Mouse (Mus musculus) stomach, embryonic 15.5 days (tissue): ENCODE data around the gene Ugt1a9. TPM values are rescaled to one million over a fixed set of nuclear protein-coding genes. Genes with fewer than 3 reads are reported as not detected.
A peak's percentile ranks its signal among the peaks of the same experiment; 100 is the strongest.

Experiments used
- ATAC-seq: fragments of 200-750 bp; cut with Nextera tagmentation; 2 replicates; pipeline ENCODE4 v1.8.0; 2017; ENCODE audit warnings: low read depth, moderate number of reproducible peaks, moderate TSS enrichment; ENCODE audit not compliant: insufficient read depth, low FRiP score
- H3K27ac ChIP-seq: fragments of 300-500 bp; sonication (generic); 2 replicates; pipeline ENCODE4 v1.5.1; 2015; ENCODE audit warnings: mild to moderate bottlenecking, inconsistent platforms
- H3K27me3 ChIP-seq: fragments of 300-500 bp; sonication (generic); replicated peaks from 2 replicates; pipeline ENCODE4 v1.6.1; 2015; ENCODE audit warnings: inconsistent platforms
- H3K36me3 ChIP-seq: fragments of 300-500 bp; sonication (generic); 2 replicates; pipeline ENCODE4 v1.6.1; 2015; ENCODE audit warnings: inconsistent platforms
- H3K4me1 ChIP-seq: fragments of 300-500 bp; sonication (generic); 2 replicates; pipeline ENCODE4 v1.6.1; 2015; ENCODE audit warnings: inconsistent platforms
- H3K4me2 ChIP-seq: fragments of 300-500 bp; sonication (generic); 2 replicates; pipeline ENCODE4 v1.6.1; 2015; ENCODE audit warnings: mild to moderate bottlenecking, inconsistent platforms
- H3K4me3 ChIP-seq: fragments of 300-500 bp; sonication (generic); replicated peaks from 2 replicates; pipeline ENCODE4 v1.5.1; 2015; ENCODE audit warnings: inconsistent platforms
- H3K9ac ChIP-seq: fragments of 300-500 bp; sonication (generic); 2 replicates; pipeline ENCODE4 v1.6.1; 2015; ENCODE audit warnings: inconsistent platforms
- H3K9me3 ChIP-seq: fragments of 300-500 bp; sonication (generic); 2 replicates; pipeline ENCODE4 v1.6.1; 2016; ENCODE audit warnings: inconsistent platforms
- WGBS: fragments of 180-500 bp; shearing (Covaris S2); methylation state at CpG from one replicate; pipeline ENCODE4 v1.1.7; 2015; 5-methylcytosine and 5-hydroxymethylcytosine counted together
- polyA plus RNA-seq: library from polyadenylated mRNA; unstranded; fragments of >200 nt; fragmentation: Nextera tagmentation; extraction: Ambion mirVana; gene quantifications from 2 replicates; pipeline ENCODE4 v1.2.1, GENCODE M21; 2015

Gene Ugt1a9
- polyA plus RNA-seq, 1 experiment from 2014 or later: 1.7 TPM

- 76% methylated on average over 7 of the region's 7 CpGs for WGBS
Observed at GRCm38 (mm10) chr1:88200456-88200855, 129.9 kb downstream of the Ugt1a9 start, which contains the start of gene Ugt1a2. TSS of gene Ugt1a2 (plus strand) at chr1:88200601.

DNA sequence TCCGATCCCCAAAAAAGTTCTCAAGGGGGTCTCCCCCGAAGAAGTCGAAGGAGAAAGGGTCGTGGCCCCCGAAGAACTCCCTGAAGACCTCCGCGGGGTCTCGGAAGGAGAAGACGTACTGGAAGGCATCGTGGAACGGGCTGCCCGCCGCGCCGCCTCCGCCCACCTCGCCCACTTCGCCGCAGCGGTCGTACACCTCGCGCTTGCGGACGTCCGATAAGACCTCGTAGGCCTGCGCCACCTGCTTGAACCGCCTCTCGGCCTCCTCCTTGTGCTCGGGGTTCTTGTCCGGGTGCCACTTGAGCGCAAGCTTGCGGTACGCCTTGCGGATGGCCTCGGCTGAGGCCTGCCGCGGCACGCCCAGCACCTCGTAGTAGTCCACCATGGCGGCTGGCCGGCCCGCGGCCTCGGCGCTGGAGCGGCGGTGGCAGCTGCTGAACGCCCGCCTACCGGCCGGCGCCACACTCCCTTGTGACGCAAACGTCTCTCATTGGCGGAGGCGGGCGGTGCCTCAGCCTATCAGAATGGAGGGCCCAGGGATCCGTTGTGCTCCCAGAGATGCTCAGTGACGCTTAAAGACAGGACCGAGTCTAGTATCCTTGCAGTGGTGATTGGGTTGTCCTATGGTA lies 134.8 kb downstream of the Ugt1a9 start, which contains the start of gene Dnajb3:
TSS of gene Dnajb3 (minus strand) at position 489 of the 629 bp plus-strand sequence.
- Histone ChIP-seq H3K4me3 (peak within 1 kb of the TSS; percentile 48), H3K9me3 (no peaks in the 10 kb centered on the region), H3K27me3 (no peaks in the 10 kb centered on the region), H3K4me2 (peak within 1 kb of the TSS; percentile 86), H3K27ac (no peak within 1 kb of the TSS), H3K36me3 (no peaks in the 10 kb centered on the region), H3K9ac (peak within 1 kb of the TSS; percentile 26; the same call in 1 of the 2 replicates), H3K4me1 (peaks cover 5% of the 10 kb centered on the region; the same call in 1 of the 2 replicates)
- 7% methylated on average over 62 of the region's 62 CpGs for WGBS
- ATAC-seq: peak; percentile 93

More at GRCm38 (mm10) chr1:88200456-88200855, 129.9 kb downstream of the Ugt1a9 start, which contains the start of gene Ugt1a2:
- ATAC-seq: no peak
- no peak within 1 kb of the TSS for H3K4me2 ChIP-seq
- H3K9me3 ChIP-seq: no peaks in the 10 kb centered on the region
- H3K36me3 ChIP-seq: no peaks in the 10 kb centered on the region
- H3K4me3 ChIP-seq: no peak within 1 kb of the TSS
- H3K27me3 ChIP-seq: no peaks in the 10 kb centered on the region
- no peak within 1 kb of the TSS for H3K9ac ChIP-seq
- peaks cover 5% of the 10 kb centered on the region; the same call in 1 of the 2 replicates for H3K4me1 ChIP-seq
- no peak within 1 kb of the TSS for H3K27ac ChIP-seq

DNA sequence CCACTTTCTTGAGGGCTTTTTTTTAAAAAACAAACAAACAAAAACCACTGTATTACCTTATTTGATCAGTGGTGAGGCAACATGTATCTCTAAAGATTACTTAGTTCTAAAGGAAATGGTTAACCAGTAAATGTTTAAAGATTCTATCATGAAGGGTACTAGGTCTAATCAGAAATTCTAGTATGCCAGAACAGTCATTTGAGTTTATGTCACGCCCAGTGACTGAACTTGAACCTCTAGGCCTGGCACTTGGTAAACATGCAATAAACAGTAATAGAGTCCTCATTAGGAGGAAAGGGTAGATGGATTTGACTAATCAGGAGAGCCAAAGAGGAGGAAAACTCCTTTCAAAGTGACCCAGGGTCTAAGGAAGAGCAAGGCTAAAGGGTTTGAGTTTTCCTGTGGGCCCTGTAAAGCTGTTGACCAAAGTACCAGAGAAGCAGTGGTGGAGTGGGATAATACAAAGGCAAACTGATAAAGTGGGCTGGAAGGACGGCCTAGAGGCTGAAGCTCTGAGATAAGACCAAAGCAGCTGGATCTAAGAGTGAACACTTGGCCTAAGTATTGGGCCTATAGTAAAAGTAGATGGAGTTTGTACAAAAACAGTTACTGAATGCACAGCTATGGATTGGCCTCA lies 136.4 kb downstream of the Ugt1a9 start:
- peak; percentile 72; the same call in 1 of the 2 replicates for ATAC-seq
- Histone ChIP-seq H3K4me2 (no peak overlapping the region), H3K4me3 (no peak overlapping the region), H3K9me3 (no peaks in the 10 kb centered on the region), H3K36me3 (no peaks in the 10 kb centered on the region), H3K9ac (no peak overlapping the region), H3K27me3 (no peaks in the 10 kb centered on the region), H3K4me1 (peaks cover 5% of the 10 kb centered on the region; the same call in 1 of the 2 replicates), H3K27ac (no peak overlapping the region)
- 67% methylated on average over 2 of the region's 2 CpGs for WGBS

- 63% methylated on average over 8 of the region's 8 CpGs for WGBS
- H3K9ac ChIP-seq: no peak within 1 kb of the TSS
- H3K36me3 ChIP-seq: no peaks in the 10 kb centered on the region
- no peak within 1 kb of the TSS for H3K4me2 ChIP-seq
- H3K27ac ChIP-seq: no peak within 1 kb of the TSS
- no peaks in the 10 kb centered on the region for H3K4me1 ChIP-seq
- peak; percentile 19; the same call in 1 of the 2 replicates for ATAC-seq
- no peaks in the 10 kb centered on the region for H3K27me3 ChIP-seq
- peaks cover 7% of the 10 kb centered on the region; the same call in 1 of the 2 replicates for H3K9me3 ChIP-seq
- H3K4me3 ChIP-seq: no peak within 1 kb of the TSS
Observed at GRCm38 (mm10) chr1:88211812-88212211, 141.2 kb downstream of the Ugt1a9 start, which contains the start of gene Ugt1a1. TSS of gene Ugt1a1 (plus strand) at chr1:88211959.

- Histone ChIP-seq H3K27me3 (no peaks in the 10 kb centered on the region), H3K9ac (no peak overlapping the region), H3K27ac (no peak overlapping the region), H3K9me3 (peaks cover 14% of the 10 kb centered on the region), H3K4me2 (no peak overlapping the region), H3K4me1 (no peaks in the 10 kb centered on the region), H3K4me3 (no peak overlapping the region), H3K36me3 (no peaks in the 10 kb centered on the region)
- WGBS: 61% methylated on average over 8 of the region's 8 CpGs
- ATAC-seq: 0 out of 2 replicates have a peak, but pooled peaks have one; percentile 6
Observed at GRCm38 (mm10) chr1:88212341-88213045, 141.9 kb downstream of the Ugt1a9 start.

DNA sequence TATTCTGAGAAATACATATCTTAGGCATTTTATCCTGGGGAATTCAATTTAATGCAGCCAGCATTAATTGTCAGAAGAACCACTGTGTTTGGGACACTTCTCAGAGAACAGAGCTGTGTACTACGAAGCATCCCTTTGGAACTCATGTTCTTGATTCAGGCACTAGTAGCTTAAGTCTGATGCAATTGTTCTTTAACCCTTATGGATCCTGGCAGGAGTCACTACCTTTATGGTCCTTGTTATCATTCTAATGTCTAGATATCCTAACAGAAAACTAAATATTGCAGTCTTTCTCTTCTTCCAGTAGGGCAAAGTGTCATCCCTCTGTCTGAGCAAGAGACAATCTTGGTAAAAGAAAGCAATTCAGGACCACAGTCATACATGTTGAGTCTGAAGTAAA lies 142.5 kb downstream of the Ugt1a9 start:
- H3K27ac ChIP-seq: no peak overlapping the region
- H3K4me1 ChIP-seq: no peaks in the 10 kb centered on the region
- no peak overlapping the region for H3K4me3 ChIP-seq
- WGBS: 76% methylated on average over 1 of the region's 1 CpGs
- no peak for ATAC-seq
- H3K9ac ChIP-seq: no peak overlapping the region
- no peaks in the 10 kb centered on the region for H3K27me3 ChIP-seq
- H3K4me2 ChIP-seq: no peak overlapping the region
- H3K36me3 ChIP-seq: no peaks in the 10 kb centered on the region
- peaks cover 16% of the 10 kb centered on the region for H3K9me3 ChIP-seq

DNA sequence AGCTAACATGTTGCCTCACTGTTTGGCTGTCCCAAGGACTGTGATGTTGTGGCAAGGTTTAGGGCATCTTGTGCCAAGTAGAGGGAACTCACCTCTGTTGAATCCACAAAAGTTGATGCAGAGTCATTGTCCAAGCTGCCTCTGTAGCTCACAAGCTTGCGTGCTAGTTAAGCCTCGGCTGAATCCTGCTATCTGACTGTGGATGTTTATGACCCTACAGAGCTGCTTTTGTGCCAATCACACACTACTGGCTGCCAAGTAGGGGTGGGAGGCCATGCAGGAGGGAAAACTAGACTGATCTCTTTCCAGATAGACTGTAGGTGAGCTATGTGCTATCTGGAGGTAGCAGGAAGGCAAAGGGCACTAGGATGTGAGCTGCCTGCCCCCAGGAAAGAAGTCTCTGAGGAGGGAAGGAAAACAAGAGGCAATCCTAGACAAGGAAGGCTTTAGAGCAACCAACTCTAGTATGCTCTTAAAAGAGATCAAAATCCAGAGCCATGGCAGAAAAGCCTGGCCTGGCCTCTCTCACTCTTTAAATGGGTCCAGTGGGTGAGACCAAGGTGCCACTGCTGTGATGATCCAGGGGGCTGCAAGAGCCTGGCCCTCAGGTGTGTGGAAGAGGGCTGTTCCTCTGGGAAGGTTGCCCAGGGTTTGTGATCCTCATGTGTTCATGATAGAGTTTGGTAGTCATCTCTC lies 143.3 kb downstream of the Ugt1a9 start:
- Histone ChIP-seq H3K4me3 (no peak overlapping the region), H3K9me3 (peaks cover 16% of the 10 kb centered on the region), H3K9ac (no peak overlapping the region), H3K27ac (no peak overlapping the region), H3K4me2 (no peak overlapping the region), H3K36me3 (no peaks in the 10 kb centered on the region), H3K4me1 (no peaks in the 10 kb centered on the region), H3K27me3 (no peaks in the 10 kb centered on the region)
- ATAC-seq: no peak
- WGBS: 76% methylated on average over 2 of the region's 2 CpGs

- H3K4me3 ChIP-seq: no peak overlapping the region
- no peaks in the 10 kb centered on the region for H3K4me1 ChIP-seq
- ATAC-seq: no peak
- H3K9ac ChIP-seq: no peak overlapping the region
- WGBS: 74% methylated on average over 2 of the region's 2 CpGs
- H3K27ac ChIP-seq: no peak overlapping the region
- H3K9me3 ChIP-seq: peaks cover 16% of the 10 kb centered on the region
- H3K4me2 ChIP-seq: no peak overlapping the region
- no peaks in the 10 kb centered on the region for H3K27me3 ChIP-seq
- no peaks in the 10 kb centered on the region for H3K36me3 ChIP-seq
Observed at GRCm38 (mm10) chr1:88214462-88214952, 143.9 kb downstream of the Ugt1a9 start.

GRCm38 (mm10) chr1:88215466-88216380 lies 145.1 kb downstream of the Ugt1a9 start:
- Histone ChIP-seq H3K9ac (no peak overlapping the region), H3K4me2 (no peak overlapping the region), H3K4me1 (no peaks in the 10 kb centered on the region), H3K27me3 (no peaks in the 10 kb centered on the region), H3K27ac (no peak overlapping the region), H3K9me3 (peaks cover 16% of the 10 kb centered on the region), H3K4me3 (no peak overlapping the region), H3K36me3 (no peaks in the 10 kb centered on the region)
- 70% methylated on average over 10 of the region's 10 CpGs for WGBS
- ATAC-seq: no peak

DNA sequence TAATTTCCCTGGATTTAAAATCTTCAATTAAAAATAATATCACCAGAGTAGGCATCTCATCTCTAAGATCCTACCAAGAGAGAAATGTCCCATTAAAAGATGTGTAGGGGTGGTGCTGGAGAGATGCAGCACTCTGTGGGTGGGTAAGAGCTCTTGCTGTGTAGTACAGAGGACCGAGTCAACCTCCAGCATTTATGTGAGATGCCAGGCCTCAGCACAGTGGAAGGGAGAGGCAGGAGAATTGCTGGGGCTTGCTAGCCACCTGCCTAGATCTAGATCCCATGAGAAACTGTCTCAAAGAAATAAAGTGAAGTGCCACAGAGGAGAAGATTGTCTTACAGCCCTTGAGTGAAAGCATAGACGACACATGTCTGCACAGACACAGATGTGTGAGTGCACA lies 146.0 kb downstream of the Ugt1a9 start:
- Histone ChIP-seq H3K9me3 (peaks cover 16% of the 10 kb centered on the region), H3K4me2 (no peak overlapping the region), H3K4me1 (no peaks in the 10 kb centered on the region), H3K36me3 (no peaks in the 10 kb centered on the region), H3K4me3 (no peak overlapping the region), H3K27me3 (no peaks in the 10 kb centered on the region), H3K9ac (no peak overlapping the region), H3K27ac (no peak overlapping the region)
- no peak for ATAC-seq
- WGBS: 60% methylated on average over 2 of the region's 2 CpGs
